Mouse (Mus musculus) lung, postnatal 0 days (tissue): Measurements from ENCODE around the gene Rfxank. TPM values are rescaled to one million over a fixed set of nuclear protein-coding genes. Genes with fewer than 3 reads are reported as not detected.

Source experiments
- ATAC-seq: fragments of 200-750 bp; cut with Nextera tagmentation; 2 replicates; pipeline ENCODE4 v1.8.0; 2017; ENCODE audit warnings: moderate library complexity
- DNase-seq: peaks from one replicate; pipeline ENCODE4 v3.0.0-alpha.2; 2016; ENCODE audit warnings: low spot score
- H3K27ac ChIP-seq: fragments of 300-500 bp; sonication (generic); 2 replicates; pipeline ENCODE4 v1.5.1; 2014; ENCODE audit warnings: antibody characterized with exemption, mild to moderate bottlenecking, low read length, mixed read lengths
- H3K27me3 ChIP-seq: fragments of 300-500 bp; sonication (generic); replicated peaks from 2 replicates; pipeline ENCODE4 v1.6.1; 2014; ENCODE audit warnings: low read length, mixed read lengths; ENCODE audit not compliant: insufficient read depth
- H3K36me3 ChIP-seq: fragments of 300-500 bp; sonication (generic); 2 replicates; pipeline ENCODE4 v1.6.1; 2014; ENCODE audit warnings: low read length, mixed read lengths; ENCODE audit not compliant: insufficient read depth
- H3K4me1 ChIP-seq: fragments of 300-500 bp; sonication (generic); 2 replicates; pipeline ENCODE4 v1.6.1; 2014; ENCODE audit warnings: antibody characterized with exemption, low read depth, low read length, mixed read lengths; ENCODE audit not compliant: insufficient read depth
- H3K4me2 ChIP-seq: fragments of 300-500 bp; sonication (generic); replicated peaks from 2 replicates; pipeline ENCODE4 v1.6.1; 2014; ENCODE audit warnings: low read depth, mild to moderate bottlenecking, low read length, moderate library complexity, mixed read lengths
- H3K4me3 ChIP-seq: fragments of 300-500 bp; sonication (generic); 2 replicates; pipeline ENCODE4 v1.5.1; 2014; ENCODE audit warnings: low read depth, low read length
- H3K9ac ChIP-seq: fragments of 300-500 bp; sonication (generic); replicated peaks from 2 replicates; pipeline ENCODE4 v1.6.1; 2014; ENCODE audit warnings: low read depth, mild to moderate bottlenecking
- H3K9me3 ChIP-seq: fragments of 300-500 bp; sonication (generic); 2 replicates; pipeline ENCODE4 v1.6.1; 2016; ENCODE audit warnings: low read length, mixed read lengths
- CTCF ChIP-seq: IDR thresholded peaks from 2 replicates; pipeline ENCODE4 v1.5.1; 2016; ENCODE audit warnings: antibody characterized with exemption, mild to moderate bottlenecking
- EP300 ChIP-seq: IDR thresholded peaks from 2 replicates; pipeline ENCODE4 v1.6.1; 2016; ENCODE audit warnings: antibody characterized with exemption, mild to moderate bottlenecking, control low read depth
- WGBS: fragments of 180-500 bp; shearing (Covaris S2); extraction: QIAGEN DNeasy Blood & Tissue Kit; methylation state at CpG from one replicate; pipeline ENCODE4 v1.1.7; 2014; 5-methylcytosine and 5-hydroxymethylcytosine counted together
- polyA plus RNA-seq: library from polyadenylated mRNA; unstranded; fragments of >200 nt; fragmentation: Nextera tagmentation; extraction: Ambion mirVana; gene quantifications from 2 replicates; pipeline ENCODE4 v1.2.1, GENCODE M21; 2015

Rfxank gene
- polyA plus RNA-seq, 1 experiment from 2014 or later = 12.7 TPM

DNA sequence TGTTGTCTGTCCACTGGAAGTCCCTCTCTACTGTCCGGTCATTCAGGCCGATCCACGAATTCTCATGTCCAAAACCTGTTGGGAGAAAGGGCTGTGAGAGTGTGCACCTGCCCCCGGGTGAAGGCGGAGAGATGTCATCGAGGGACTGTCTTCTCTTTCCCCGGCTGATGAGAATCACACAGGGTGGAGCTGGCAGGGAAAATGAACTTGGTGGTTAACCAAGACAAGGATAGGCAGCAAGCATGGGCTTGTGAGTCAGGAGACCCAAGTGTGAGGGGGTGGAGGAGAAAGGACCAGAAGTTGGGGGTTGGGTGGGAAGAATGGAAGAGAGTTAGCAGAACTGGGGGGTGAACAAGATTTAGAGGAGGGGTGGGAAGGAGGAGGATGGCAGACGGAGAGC lies 38.7 kb downstream of the Rfxank start:
- no peak overlapping the region for H3K9ac ChIP-seq
- no peak for ATAC-seq

GRCm38 (mm10) chr8:70099276-70099675 lies 39.7 kb downstream of the Rfxank start:
- WGBS = 62% methylated on average over 8 of the region's 8 CpGs
- Histone ChIP-seq H3K9me3 (no peaks in the 10 kb centered on the region), H3K9ac (no peak overlapping the region), H3K4me2 (no peak overlapping the region), H3K27me3 (no peaks in the 10 kb centered on the region), H3K36me3 (no peaks in the 10 kb centered on the region), H3K4me3 (no peak overlapping the region), H3K4me1 (no peaks in the 10 kb centered on the region), H3K27ac (no peak overlapping the region)
- TF ChIP-seq CTCF = no peak
- TF ChIP-seq EP300 = no peak
- DNase-seq (no peak), ATAC-seq (no peak)

More for the DNA sequence above, 38.7 kb downstream of the Rfxank start:
- TF ChIP-seq EP300 (no peak), CTCF (no peak)
- H3K27me3 ChIP-seq = no peaks in the 10 kb centered on the region
- no peaks in the 10 kb centered on the region for H3K9me3 ChIP-seq
- no peak for DNase-seq
- H3K27ac ChIP-seq = no peak overlapping the region
- WGBS = 76% methylated on average over 8 of the region's 8 CpGs
- no peak overlapping the region for H3K4me2 ChIP-seq
- H3K4me1 ChIP-seq = no peaks in the 10 kb centered on the region
- no peaks in the 10 kb centered on the region for H3K36me3 ChIP-seq
- H3K4me3 ChIP-seq = no peak overlapping the region

DNA sequence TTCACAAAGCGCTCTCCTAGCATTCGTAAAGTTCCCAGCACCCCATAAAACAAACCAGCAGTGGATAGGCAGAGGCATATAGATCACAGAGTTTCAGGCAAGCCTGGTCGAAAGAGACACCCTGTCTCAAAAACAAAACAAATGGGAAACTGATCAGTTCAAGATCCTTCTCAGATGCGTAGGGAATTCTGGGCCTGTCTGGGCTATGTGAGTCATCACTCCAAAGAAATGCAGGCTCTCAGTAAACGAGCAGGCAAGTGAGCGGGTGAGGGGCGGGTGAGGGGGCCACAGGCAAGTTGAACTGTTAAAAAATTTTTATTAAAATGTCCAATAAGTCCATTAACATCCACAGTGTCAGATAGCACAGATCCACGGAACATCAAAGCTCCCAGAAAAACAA lies 46.2 kb downstream of the Rfxank start:
- 51% methylated on average over 8 of the region's 8 CpGs for WGBS

GRCm38 (mm10) chr8:70089296-70089960 lies 49.5 kb downstream of the Rfxank start:
- WGBS = 55% methylated on average over 9 of the region's 9 CpGs
- no peak for ATAC-seq

More for the DNA sequence above, 46.2 kb downstream of the Rfxank start:
- H3K4me3 ChIP-seq = no peak overlapping the region
- no peak overlapping the region for H3K27ac ChIP-seq
- H3K4me1 ChIP-seq = no peaks in the 10 kb centered on the region
- ATAC-seq = no peak
- no peak for DNase-seq
- no peaks in the 10 kb centered on the region for H3K36me3 ChIP-seq
- H3K9me3 ChIP-seq = no peaks in the 10 kb centered on the region
- no peak for TF ChIP-seq CTCF
- no peak for TF ChIP-seq EP300
- H3K9ac ChIP-seq = no peak overlapping the region
- H3K27me3 ChIP-seq = peaks cover 17% of the 10 kb centered on the region
- no peak overlapping the region for H3K4me2 ChIP-seq

DNA sequence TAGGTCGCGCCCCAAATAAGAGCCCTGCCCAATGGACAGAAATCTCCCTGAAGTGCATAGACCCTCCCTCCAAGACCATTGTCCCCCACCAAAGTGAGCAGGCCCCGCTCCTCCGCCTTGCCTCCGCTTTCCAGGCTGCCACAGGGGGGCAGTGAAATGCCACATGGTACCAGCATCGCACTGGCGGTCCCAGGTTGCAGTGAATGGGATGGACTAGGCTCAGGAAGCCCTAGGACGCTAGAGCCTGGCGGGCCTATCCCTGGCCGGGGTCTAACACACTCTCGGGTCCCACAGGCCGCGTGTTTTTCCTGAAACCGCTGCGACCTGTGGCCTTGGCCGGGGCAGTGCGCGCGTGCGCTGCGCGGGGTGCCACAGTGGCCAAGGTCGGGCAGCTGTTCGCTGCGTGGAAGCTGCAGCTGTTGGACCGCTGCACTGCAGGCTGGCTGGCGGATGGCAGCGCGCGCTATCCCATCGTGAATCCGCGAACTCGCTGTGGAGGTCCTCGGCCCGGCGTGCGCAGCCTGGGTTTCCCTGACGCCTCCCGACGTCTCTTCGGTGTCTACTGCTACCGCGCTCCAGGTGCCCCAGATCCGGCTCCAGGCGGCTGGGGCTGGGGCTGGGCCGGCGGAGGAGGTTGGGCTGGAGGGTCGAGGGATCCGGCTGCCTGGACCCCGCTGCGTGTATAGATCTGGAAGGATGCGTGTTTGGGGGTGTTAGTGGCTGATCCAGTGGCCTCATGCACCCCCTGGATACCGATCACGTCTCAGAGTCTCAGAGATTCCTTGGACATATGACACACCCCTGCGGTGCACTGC lies 50.9 kb downstream of the Rfxank start:
- peak; percentile 17 for DNase-seq
- Histone ChIP-seq H3K27ac (no peak overlapping the region), H3K9ac (no peak overlapping the region), H3K4me2 (no peak overlapping the region), H3K36me3 (no peaks in the 10 kb centered on the region), H3K4me3 (no peak overlapping the region), H3K4me1 (no peaks in the 10 kb centered on the region; the same call in 1 of the 2 replicates), H3K27me3 (peaks cover 61% of the 10 kb centered on the region), H3K9me3 (no peaks in the 10 kb centered on the region)
- peak; percentile 55; the same call in 1 of the 2 replicates for ATAC-seq
- TF ChIP-seq CTCF (peak; percentile 74), EP300 (no peak)
- 5% methylated on average over 56 of the region's 56 CpGs for WGBS

More at GRCm38 (mm10) chr8:70089296-70089960, 49.5 kb downstream of the Rfxank start:
- H3K4me1 ChIP-seq = no peaks in the 10 kb centered on the region
- no peak overlapping the region for H3K9ac ChIP-seq
- no peak overlapping the region for H3K4me3 ChIP-seq
- no peak overlapping the region for H3K4me2 ChIP-seq
- H3K9me3 ChIP-seq = no peaks in the 10 kb centered on the region
- no peaks in the 10 kb centered on the region for H3K36me3 ChIP-seq
- H3K27ac ChIP-seq = no peak overlapping the region
- TF ChIP-seq EP300 = no peak
- no peak for TF ChIP-seq CTCF
- peaks cover 48% of the 10 kb centered on the region for H3K27me3 ChIP-seq
- no peak for DNase-seq

DNA sequence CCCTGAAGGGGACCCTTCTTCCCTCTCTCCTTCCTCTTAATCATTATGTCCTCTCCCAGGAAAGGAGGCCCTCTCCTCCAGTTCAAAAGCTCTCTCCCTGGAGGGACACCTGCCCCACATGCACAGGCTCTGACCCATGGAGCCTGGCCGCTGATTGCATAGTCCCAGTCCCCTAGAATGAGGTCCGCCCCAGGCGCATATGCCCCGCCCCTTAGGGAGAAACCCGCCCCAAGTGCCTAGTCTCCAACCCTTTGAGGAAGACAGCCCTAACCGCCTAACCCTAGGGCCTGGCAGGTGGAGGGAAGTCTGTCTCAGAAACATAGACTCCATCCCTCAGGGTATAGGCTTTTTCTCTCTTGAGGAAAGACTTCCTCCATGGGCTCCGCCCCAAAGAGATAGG lies 51.7 kb downstream of the Rfxank start:
- no peak for TF ChIP-seq CTCF
- no peak for TF ChIP-seq EP300
- H3K4me1 ChIP-seq = no peaks in the 10 kb centered on the region; the same call in 1 of the 2 replicates
- H3K27ac ChIP-seq = no peak overlapping the region
- H3K27me3 ChIP-seq = peaks cover 64% of the 10 kb centered on the region
- no peak overlapping the region for H3K4me2 ChIP-seq
- H3K9me3 ChIP-seq = no peaks in the 10 kb centered on the region
- no peaks in the 10 kb centered on the region for H3K36me3 ChIP-seq
- no peak overlapping the region for H3K9ac ChIP-seq
- no peak overlapping the region for H3K4me3 ChIP-seq
- DNase-seq (no peak), ATAC-seq (no peak)
- WGBS = 6% methylated on average over 7 of the region's 7 CpGs
